Mouse (Mus musculus) hindbrain, embryonic 11.5 days (tissue): Measurements from ENCODE around the gene Errfi1. TPM values are rescaled to one million over a fixed set of nuclear protein-coding genes. Genes with fewer than 3 reads are reported as not detected.

ENCODE experiments used
- ATAC-seq: fragments of 200-750 bp; cut with Nextera tagmentation; 2 replicates; pipeline ENCODE4 v1.8.0; 2017; ENCODE audit warnings: mild to moderate bottlenecking, moderate TSS enrichment, moderate library complexity; ENCODE audit not compliant: low FRiP score
- DNase-seq: peaks from one replicate; pipeline ENCODE4 v3.0.0-alpha.2; 2015; ENCODE audit warnings: low spot score
- H3K27ac ChIP-seq: fragments of 300-500 bp; sonication (generic); 2 replicates; pipeline ENCODE4 v1.5.1; 2014; ENCODE audit warnings: mild to moderate bottlenecking, low read depth, low read length
- H3K27me3 ChIP-seq: fragments of 300-500 bp; sonication (generic); 2 replicates; pipeline ENCODE4 v1.6.1; 2014; ENCODE audit warnings: mild to moderate bottlenecking, low read length, moderate library complexity, mixed read lengths; ENCODE audit not compliant: control insufficient read depth, insufficient read depth
- H3K36me3 ChIP-seq: fragments of 300-500 bp; sonication (generic); 2 replicates; pipeline ENCODE4 v1.6.1; 2014; ENCODE audit warnings: mild to moderate bottlenecking, low read length, moderate library complexity, mixed read lengths; ENCODE audit not compliant: control insufficient read depth, insufficient read depth
- H3K4me1 ChIP-seq: fragments of 300-500 bp; sonication (generic); replicated peaks from 2 replicates; pipeline ENCODE4 v1.6.1; 2014; ENCODE audit warnings: low read length, mixed read lengths; ENCODE audit not compliant: control insufficient read depth, insufficient read depth
- H3K4me2 ChIP-seq: fragments of 300-500 bp; sonication (generic); replicated peaks from 2 replicates; pipeline ENCODE4 v1.6.1; 2014; ENCODE audit warnings: mild to moderate bottlenecking, low read depth, low read length
- H3K4me3 ChIP-seq: fragments of 300-500 bp; sonication (generic); 2 replicates; pipeline ENCODE4 v1.5.1; 2014; ENCODE audit warnings: low read depth, low read length
- H3K9ac ChIP-seq: fragments of 300-500 bp; sonication (generic); 2 replicates; pipeline ENCODE4 v1.6.1; 2014; ENCODE audit warnings: low read depth, low read length
- H3K9me3 ChIP-seq: fragments of 300-500 bp; sonication (generic); 2 replicates; pipeline ENCODE4 v1.6.1; 2016; ENCODE audit warnings: low read length; ENCODE audit not compliant: control insufficient read depth
- WGBS: fragments of 180-500 bp; shearing (Covaris S2); extraction: QIAGEN DNeasy Blood & Tissue Kit; methylation state at CpG from one replicate; pipeline ENCODE4 v1.1.7; 2014; 5-methylcytosine and 5-hydroxymethylcytosine counted together
- polyA plus RNA-seq: library from polyadenylated mRNA; unstranded; fragments of >200 nt; fragmentation: Nextera tagmentation; extraction: Ambion mirVana; gene quantifications from 2 replicates; pipeline ENCODE4 v1.2.1, GENCODE M21; 2014

Gene Errfi1
- polyA plus RNA-seq, 1 experiment from 2014 or later, result 34.0 TPM

DNA sequence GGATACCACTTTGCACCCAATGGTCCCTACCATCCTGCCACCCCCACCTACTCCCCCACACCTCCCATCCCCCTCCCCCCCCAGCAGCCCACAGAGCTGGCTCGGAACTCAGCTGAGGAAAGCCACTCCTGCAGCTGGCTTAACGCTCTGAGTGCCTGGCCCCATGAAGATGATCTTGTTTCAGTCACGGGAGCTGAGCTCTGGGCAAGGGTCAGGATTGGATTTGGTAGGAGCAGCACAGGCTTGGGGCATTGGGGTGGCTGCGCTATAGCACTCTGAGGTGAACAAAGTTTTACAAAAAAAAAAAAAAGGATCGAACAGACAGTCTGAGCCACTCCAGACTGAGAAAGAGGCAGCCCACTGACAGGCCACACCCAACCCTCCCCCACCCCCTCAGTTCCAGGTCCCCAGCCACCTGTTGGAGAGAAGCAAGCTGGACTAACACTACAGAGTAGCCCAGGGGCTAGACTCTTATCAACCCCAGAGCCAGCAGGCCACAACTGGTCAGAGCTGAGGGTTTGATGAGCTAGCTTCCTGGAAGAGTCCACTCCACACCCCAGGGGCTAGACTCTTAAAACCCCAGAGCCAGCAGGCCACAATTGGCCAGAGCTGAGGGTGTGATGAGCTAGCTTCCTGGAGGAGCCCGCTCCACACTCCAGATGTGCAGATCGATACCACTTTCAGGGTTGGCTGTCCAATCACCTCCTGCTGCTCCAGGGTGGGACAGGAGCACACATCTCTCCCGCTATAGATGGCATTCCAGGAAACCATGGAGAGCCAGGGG is 41.2 kb downstream of the Errfi1 start:
- no peak overlapping the region for H3K4me3 ChIP-seq
- 0 out of 2 replicates have a peak, but pooled peaks cover 2% of the 10 kb centered on the region for H3K4me1 ChIP-seq
- 76% methylated on average over 8 of the region's 8 CpGs for WGBS
- DNase-seq (no peak), ATAC-seq (no peak)
- H3K36me3 ChIP-seq, result peaks cover 5% of the 10 kb centered on the region; the same call in 1 of the 2 replicates
- no peak overlapping the region for H3K9ac ChIP-seq
- H3K27ac ChIP-seq, result no peak overlapping the region
- no peaks in the 10 kb centered on the region for H3K9me3 ChIP-seq
- H3K27me3 ChIP-seq, result no peaks in the 10 kb centered on the region
- no peak overlapping the region for H3K4me2 ChIP-seq

DNA sequence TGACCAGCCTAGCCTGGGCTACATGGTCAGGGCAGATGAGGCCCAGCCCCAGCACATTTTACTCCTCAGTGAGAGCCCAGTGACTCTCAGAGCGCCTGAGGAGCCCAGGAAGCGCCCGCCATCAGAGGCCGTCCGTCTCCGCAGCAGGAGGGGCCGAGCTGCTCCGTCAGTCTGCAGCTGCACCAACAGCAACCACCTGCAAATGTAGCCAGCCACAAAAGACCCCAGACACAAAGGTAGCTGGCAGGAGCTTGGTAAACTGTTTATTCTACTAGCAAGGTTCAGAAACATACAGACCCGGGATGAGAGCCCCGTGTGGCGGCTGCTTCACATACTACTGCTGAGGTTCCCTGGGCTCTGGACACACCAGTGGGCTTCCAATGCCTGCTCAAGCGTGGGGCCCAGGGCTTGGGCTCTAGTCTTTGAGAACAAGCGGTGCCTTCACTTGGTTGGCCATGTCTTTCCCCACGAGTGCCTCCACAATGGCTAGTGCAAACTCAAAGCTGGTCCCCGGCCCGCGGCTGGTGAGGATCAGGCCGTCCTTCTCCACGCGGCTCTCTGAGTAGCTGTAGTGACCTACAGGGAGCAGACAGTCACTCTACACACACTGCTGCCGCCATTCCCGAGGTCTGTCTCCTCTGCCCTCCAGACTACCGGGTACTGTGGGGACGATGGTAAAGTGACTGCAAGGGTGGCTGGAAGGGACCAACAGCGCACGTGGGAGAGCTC is 43.3 kb downstream of the Errfi1 start:
- Histone ChIP-seq H3K27ac (no peak overlapping the region), H3K9me3 (no peaks in the 10 kb centered on the region), H3K36me3 (peaks cover 11% of the 10 kb centered on the region), H3K4me2 (no peak overlapping the region), H3K4me1 (no peaks in the 10 kb centered on the region), H3K4me3 (no peak overlapping the region), H3K27me3 (no peaks in the 10 kb centered on the region), H3K9ac (no peak overlapping the region)
- no peak for ATAC-seq
- no peak for DNase-seq
- 92% methylated on average over 26 of the region's 26 CpGs for WGBS

DNA sequence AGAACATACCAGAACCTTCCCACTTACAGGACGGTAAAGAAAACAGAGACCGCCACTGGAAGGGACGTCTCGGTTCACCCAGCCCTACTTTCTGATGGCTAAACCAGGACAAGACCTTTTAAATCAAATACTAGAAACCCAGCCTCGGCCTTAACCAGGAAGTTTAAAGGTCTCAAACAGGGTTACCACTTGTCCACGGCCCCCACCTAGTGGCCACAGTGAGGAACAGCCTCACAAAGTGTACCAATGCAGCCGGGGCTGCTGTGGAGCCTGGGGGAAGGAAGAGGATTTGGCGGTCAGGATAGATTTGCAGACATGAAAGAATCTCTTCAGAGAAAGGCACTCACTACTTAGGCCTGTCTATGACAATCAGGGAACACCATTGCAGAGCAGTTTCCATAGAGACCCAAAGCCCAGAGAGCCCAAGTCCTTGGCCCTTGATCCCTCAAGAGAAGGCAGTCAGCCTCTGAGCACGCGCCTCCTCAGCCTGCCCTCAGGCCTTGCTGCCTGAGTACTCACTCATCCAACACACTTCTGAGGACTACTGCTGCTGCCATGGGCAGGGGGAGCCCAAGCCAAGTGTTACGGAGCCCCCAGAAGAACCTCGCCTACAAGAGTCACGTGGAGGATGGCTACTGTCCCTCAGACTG is 45.1 kb downstream of the Errfi1 start:
- no peak overlapping the region for H3K4me3 ChIP-seq
- no peak overlapping the region for H3K4me2 ChIP-seq
- no peak overlapping the region for H3K27ac ChIP-seq
- H3K9me3 ChIP-seq, result no peaks in the 10 kb centered on the region
- H3K4me1 ChIP-seq, result no peaks in the 10 kb centered on the region
- DNase-seq, result peak; percentile 85
- peaks cover 20% of the 10 kb centered on the region for H3K36me3 ChIP-seq
- 62% methylated on average over 13 of the region's 13 CpGs for WGBS
- no peaks in the 10 kb centered on the region for H3K27me3 ChIP-seq
- no peak overlapping the region for H3K9ac ChIP-seq
- ATAC-seq, result 0 out of 2 replicates have a peak, but pooled peaks have one; percentile 22

- Histone ChIP-seq H3K27me3 (no peaks in the 10 kb centered on the region), H3K9me3 (no peaks in the 10 kb centered on the region), H3K4me3 (no peak overlapping the region), H3K36me3 (peaks cover 21% of the 10 kb centered on the region), H3K4me2 (no peak overlapping the region), H3K27ac (no peak overlapping the region), H3K9ac (no peak overlapping the region), H3K4me1 (no peaks in the 10 kb centered on the region)
- ATAC-seq, result no peak
- WGBS, result 97% methylated on average over 13 of the region's 13 CpGs
- no peak for DNase-seq
Measured at GRCm38 (mm10) chr4:150900486-150900885, 46.8 kb downstream of the Errfi1 start.

DNA sequence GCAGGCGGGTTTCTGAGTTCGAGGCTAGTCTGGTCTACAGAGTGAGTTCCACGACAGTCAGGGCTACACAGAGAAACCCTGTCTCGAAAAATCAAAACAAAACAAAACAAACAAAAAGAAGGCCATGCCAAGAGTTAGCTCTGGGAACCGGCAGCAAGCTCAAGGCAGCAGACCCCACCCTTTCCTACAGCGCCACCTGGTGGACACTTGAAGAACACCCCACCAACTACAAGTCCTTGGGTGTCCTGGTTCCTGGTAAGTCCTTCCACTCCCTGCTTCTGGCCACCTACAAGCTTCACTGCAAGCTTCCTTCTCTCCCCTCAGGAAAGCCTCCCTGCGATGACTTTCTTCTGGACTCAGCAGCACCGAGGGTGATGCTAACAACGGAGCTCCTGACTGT is 47.9 kb downstream of the Errfi1 start:
- 58% methylated on average over 9 of the region's 9 CpGs for WGBS
- DNase-seq, result peak; percentile 84
- Histone ChIP-seq H3K4me3 (no peak overlapping the region), H3K4me2 (no peak overlapping the region), H3K9me3 (no peaks in the 10 kb centered on the region), H3K4me1 (no peaks in the 10 kb centered on the region), H3K27me3 (no peaks in the 10 kb centered on the region), H3K9ac (no peak overlapping the region), H3K36me3 (peaks cover 19% of the 10 kb centered on the region), H3K27ac (no peak overlapping the region)
- no peak for ATAC-seq

DNA sequence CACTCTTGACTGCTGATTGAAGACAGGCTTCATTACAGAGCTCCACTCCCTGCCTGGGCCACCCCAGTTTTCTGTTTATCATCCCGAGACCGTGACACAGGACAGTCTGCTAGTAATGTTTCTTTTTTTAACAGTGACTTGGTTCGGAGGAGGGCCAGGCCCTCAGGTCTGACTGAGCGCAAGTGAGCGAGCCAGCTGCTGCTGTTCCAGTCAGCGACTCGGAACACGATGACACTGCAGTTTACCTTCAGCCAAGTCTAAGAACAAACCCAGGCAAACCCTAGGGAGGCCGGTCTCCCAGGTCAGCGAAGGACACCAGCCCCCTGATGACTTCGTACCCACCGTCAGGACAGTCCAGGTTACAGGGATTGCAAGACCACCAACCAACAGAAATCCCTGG is 48.3 kb downstream of the Errfi1 start:
- DNase-seq (no peak), ATAC-seq (no peak)
- Histone ChIP-seq H3K4me1 (no peaks in the 10 kb centered on the region), H3K9me3 (no peaks in the 10 kb centered on the region), H3K4me2 (no peak overlapping the region), H3K27me3 (no peaks in the 10 kb centered on the region), H3K9ac (no peak overlapping the region), H3K27ac (no peak overlapping the region), H3K36me3 (peaks cover 19% of the 10 kb centered on the region), H3K4me3 (no peak overlapping the region)
- WGBS, result 90% methylated on average over 12 of the region's 12 CpGs

- Histone ChIP-seq H3K4me1 (no peaks in the 10 kb centered on the region), H3K4me2 (no peak overlapping the region), H3K9me3 (no peaks in the 10 kb centered on the region), H3K4me3 (no peak overlapping the region), H3K27me3 (no peaks in the 10 kb centered on the region), H3K36me3 (peaks cover 16% of the 10 kb centered on the region), H3K27ac (no peak overlapping the region), H3K9ac (no peak overlapping the region)
- ATAC-seq, result no peak
- WGBS, result 93% methylated on average over 14 of the region's 14 CpGs
- no peak for DNase-seq
Measured at GRCm38 (mm10) chr4:150903091-150903742, 49.5 kb downstream of the Errfi1 start.

GRCm38 (mm10) chr4:150907099-150907498 is 53.4 kb downstream of the Errfi1 start:
- Histone ChIP-seq H3K4me2 (no peak overlapping the region), H3K9ac (no peak overlapping the region), H3K27ac (no peak overlapping the region), H3K4me1 (no peaks in the 10 kb centered on the region), H3K9me3 (no peaks in the 10 kb centered on the region), H3K27me3 (no peaks in the 10 kb centered on the region), H3K36me3 (peaks cover 11% of the 10 kb centered on the region), H3K4me3 (no peak overlapping the region)
- ATAC-seq, result no peak
- WGBS, result 96% methylated on average over 8 of the region's 8 CpGs
- no peak for DNase-seq
